Mouse (Mus musculus) thymus, adult 2 months (tissue): Measurements from ENCODE around the gene Gpc6.

Source experiments
- CTCF ChIP-seq: fragments of 200-500 bp; IDR thresholded peaks from 2 replicates; pipeline ENCODE4 v1.5.1; 2012; ENCODE audit warnings: mild to moderate bottlenecking, control low read depth, low read length, moderate library complexity, borderline replicate concordance; ENCODE audit not compliant: control insufficient read depth, poor library complexity, insufficient read depth; ENCODE audit errors: extremely low read depth
- POLR2A ChIP-seq: fragments of 200-500 bp; IDR thresholded peaks from 2 replicates; pipeline ENCODE4 v1.6.1; 2012; ENCODE audit warnings: mild to moderate bottlenecking, low read length, control low read depth, moderate library complexity; ENCODE audit not compliant: control insufficient read depth, poor library complexity, insufficient read depth; ENCODE audit errors: extremely low read depth

- TF ChIP-seq CTCF (no peak), POLR2A (no peak)
Measured at GRCm38 (mm10) chr14:117625100-117625710, 700.1 kb downstream of the Gpc6 start.
